ENCODE assay signal across 23 mouse cellular contexts in genomic region chr2:32902126-32902525, GRCm38 (mm10). TPM values are rescaled to one million over a fixed set of nuclear protein-coding genes. Genes with fewer than 3 reads are reported as not detected.
DNase-seq lines count a peak whose midpoint lies in the region; ATAC-seq and TF ChIP-seq lines count a peak whose summit lies in the region.
"Had no signal": no experiment of that assay in that cellular context is flagged by ENCODE, and none has a peak within 500 bp of the region (broad histone marks: within the 10 kb centered on the region; RNA-seq: fewer than 3 reads in every experiment).

No protein-coding gene starts in this region.

- no peak overlapping the region for H3ac ChIP-seq in myocyte (ENCODE audit: control insufficient read depth, insufficient read length)

- ATAC-seq in lung, postnatal 0 days = no peak
- ATAC-seq: activated CD4-positive, CD25-positive, alpha-beta regulatory T cell, adult 4 months; CD4-positive, CD25-positive, alpha-beta regulatory T cell, adult 4 months; forebrain, embryonic 15.5 days; hindbrain, embryonic 16.5 days; inflammation-experienced regulatory T-cells, adult 6 months had no signal

- no peak for DNase-seq in lung, postnatal 0 days (ENCODE audit: low spot score)
- no peak for DNase-seq in lung, postnatal 36 days
- DNase-seq in 3134 (ENCODE audit: extremely low read depth, insufficient read length, low spot score) = peak; percentile 62
- DNase-seq in layer of hippocampus, postnatal 36 days = no peak
- DNase-seq in layer of hippocampus, adult 9-11 months = no peak
- DNase-seq: adrenal gland, postnatal 25 days; B cell, adult 2 months; cerebellum, adult 2 months; embryo, embryonic 11 days; gastrocnemius, postnatal 36 days; heart, adult 11 months; heart, postnatal 36 days had no signal

- no peak for TF ChIP-seq POLR2A in myocyte (IDR thresholded peaks at IDR 0.05; ENCODE audit: insufficient read length, low read depth)

- H3K27ac ChIP-seq in lung, postnatal 0 days (ENCODE audit: low read length) = peak overlapping the region; percentile 27; the same call in 1 of the 2 replicates
- H3K27ac ChIP-seq: embryonic facial prominence, embryonic 15.5 days; forebrain, embryonic 10.5 days; forebrain, embryonic 15.5 days; heart, embryonic 13.5 days had no signal

- no peak overlapping the region for H3K9ac ChIP-seq in lung, postnatal 0 days (replicated peaks; ENCODE audit: low read depth)
- H3K9ac ChIP-seq: embryonic facial prominence, embryonic 15.5 days; forebrain, embryonic 15.5 days; heart, embryonic 13.5 days had no signal

- no peaks in the 10 kb centered on the region for H3K27me3 ChIP-seq in lung, postnatal 0 days (replicated peaks; ENCODE audit: insufficient read depth, low read length)
- H3K27me3 ChIP-seq in E14TG2a.4 (ENCODE audit: insufficient read depth, low read length) (no peaks in the 10 kb centered on the region), myocyte (ENCODE audit: control insufficient read depth, insufficient read depth, insufficient read length) (no peaks in the 10 kb centered on the region)
- H3K27me3 ChIP-seq: embryonic facial prominence, embryonic 15.5 days; forebrain, embryonic 15.5 days; heart, embryonic 13.5 days had no signal

- no peak for TF ChIP-seq CTCF in lung, postnatal 0 days (IDR thresholded peaks at IDR 0.05)
- no peak for TF ChIP-seq CTCF in E14TG2a.4 (conservative IDR thresholded peaks at IDR 0.05; ENCODE audit: low read length)

- no peak overlapping the region for H3K4me3 ChIP-seq in lung, postnatal 0 days (ENCODE audit: low read depth, low read length)
- H3K4me3 ChIP-seq in E14TG2a.4 (replicated peaks; ENCODE audit: low read length) = peak overlapping the region; percentile 20; the same call in 1 of the 2 replicates
- no peak overlapping the region for H3K4me3 ChIP-seq in myocyte
- H3K4me3 ChIP-seq: embryonic facial prominence, embryonic 15.5 days; erythroblast, embryonic 14.5 days; forebrain, embryonic 10.5 days; forebrain, embryonic 15.5 days; heart, embryonic 13.5 days had no signal

- no peak overlapping the region for H3K4me2 ChIP-seq in lung, postnatal 0 days (replicated peaks; ENCODE audit: low read depth, low read length)
- peak overlapping the region; percentile 3 for H3K4me2 ChIP-seq in myocyte (ENCODE audit: low read depth)
- H3K4me2 ChIP-seq: embryonic facial prominence, embryonic 15.5 days; forebrain, embryonic 15.5 days; heart, embryonic 13.5 days had no signal

- peaks cover 94% of the 10 kb centered on the region for H3K79me2 ChIP-seq in myocyte (ENCODE audit: control insufficient read depth, insufficient read depth)

- no peak for TF ChIP-seq EP300 in lung, postnatal 0 days (IDR thresholded peaks at IDR 0.05)

- 83% methylated on average over 9 of the region's 9 CpGs for WGBS in lung, postnatal 0 days

- H3K36me3 ChIP-seq in lung, postnatal 0 days (ENCODE audit: insufficient read depth, low read length) = no peaks in the 10 kb centered on the region
- H3K36me3 ChIP-seq in E14TG2a.4 (ENCODE audit: insufficient read depth, low read length) (peaks cover 72% of the 10 kb centered on the region), myocyte (ENCODE audit: control insufficient read depth, insufficient read depth) (peaks cover 5% of the 10 kb centered on the region)
- H3K36me3 ChIP-seq: forebrain, embryonic 15.5 days had no signal

- H3K4me1 ChIP-seq in lung, postnatal 0 days (ENCODE audit: insufficient read depth, low read depth, low read length) = peaks cover 37% of the 10 kb centered on the region
- peaks cover 96% of the 10 kb centered on the region for H3K4me1 ChIP-seq in E14TG2a.4 (replicated peaks; ENCODE audit: low read depth, low read length)

- no peaks in the 10 kb centered on the region for H3K9me3 ChIP-seq in lung, postnatal 0 days (ENCODE audit: low read length)
- no peaks in the 10 kb centered on the region for H3K9me3 ChIP-seq in E14TG2a.4 (ENCODE audit: low read length)
- H3K9me3 ChIP-seq: embryonic facial prominence, embryonic 15.5 days; forebrain, embryonic 10.5 days; forebrain, embryonic 15.5 days; heart, embryonic 13.5 days had no signal

TF ChIP-seq in myocyte, 11 proteins besides CTCF, POLR2A, EP300 and RAD21:
- TF ChIP-seq MYOG (IDR thresholded peaks at IDR 0.05; ENCODE audit: control insufficient read depth in 1 of 3, insufficient read depth in 1 of 3, insufficient read length in 2 of 3, low read depth in 2 of 3) (peak in 1 of 3 experiments; percentile 58), CEBPB (IDR thresholded peaks at IDR 0.05; ENCODE audit: insufficient read depth, poor library complexity, severe bottlenecking) (no peak)

RNA-seq across cellular contexts. Expression of gene Fam129b, which starts 26.2 kb away (rescaled TPM):
- 121 and 150 TPM in 2 replicates for polyA plus RNA-seq in lung, postnatal 0 days (2015; fragmentation: Nextera tagmentation; extraction: Ambion mirVana)
- polyA plus RNA-seq in myocyte (2012; fragmentation: generic; extraction: Trizol) = 204 TPM
- 10 to 100 TPM; 14.0 to 17.7 TPM for total RNA-seq in layer of hippocampus, postnatal 36 days (2021)

RNA-seq across cellular contexts. Expression of gene Stxbp1, which starts 55.1 kb away (rescaled TPM):
- polyA plus RNA-seq in lung, postnatal 0 days (2015; fragmentation: Nextera tagmentation; extraction: Ambion mirVana) = 22.2 and 22.4 TPM in 2 replicates
- polyA plus RNA-seq in myocyte (2012; fragmentation: generic; extraction: Trizol) = 32.2 TPM
- total RNA-seq in layer of hippocampus, postnatal 36 days (2021) = 100 to 1,000 TPM; 561 to 604 TPM

RNA-seq across cellular contexts. Expression of gene Rpl12, which starts 59.2 kb away (rescaled TPM):
- 78.4 and 82.5 TPM in 2 replicates for polyA plus RNA-seq in lung, postnatal 0 days (2015; fragmentation: Nextera tagmentation; extraction: Ambion mirVana)
- 2,628 TPM for polyA plus RNA-seq in myocyte (2012; fragmentation: generic; extraction: Trizol)
- total RNA-seq in layer of hippocampus, postnatal 36 days (2021) = 100 to 1,000 TPM; 110 to 112 TPM

RNA-seq across cellular contexts. Expression of gene Lrsam1, which starts 59.3 kb away (rescaled TPM):
- polyA plus RNA-seq in lung, postnatal 0 days (2015; fragmentation: Nextera tagmentation; extraction: Ambion mirVana) = 5.8 and 6.3 TPM in 2 replicates
- polyA plus RNA-seq in myocyte (2012; fragmentation: generic; extraction: Trizol) = 11.5 TPM
- 10 to 100 TPM; 32.4 to 34.7 TPM for total RNA-seq in layer of hippocampus, postnatal 36 days (2021)

Comparison
In these comparisons a context has a peak if more than half of its experiments do, and no peak if none do; other contexts are left out.
1. RNA of gene Rpl12, which starts 59.2 kb away (polyA plus RNA-seq): 2,628 TPM in myocyte (single experiment); 78.4 to 82.5 TPM in lung, postnatal 0 days; every median in the first group is over 10 times any median in the second.